Mouse (Mus musculus): ENCODE results near the gene Macf1. TPM values are rescaled to one million over a fixed set of nuclear protein-coding genes. Genes with fewer than 3 reads are reported as not detected.

The Macf1 gene
- polyA plus RNA-seq, 1 experiment = 251 TPM

GRCm38 (mm10) chr4:123397643-123398434 lies 286.3 kb downstream of the Macf1 start:
- Histone ChIP-seq H3K4me1 (ENCODE audit: control insufficient read depth, insufficient read depth, low read length) (no peaks in the 10 kb centered on the region), H3K9ac (ENCODE audit: low read depth, poor library complexity, severe bottlenecking) (no peak overlapping the region), H3K4me3 (ENCODE audit: low read depth, low read length) (no peak overlapping the region), H3K36me3 (ENCODE audit: control insufficient read depth, insufficient read depth, low read length, poor library complexity, severe bottlenecking) (peaks cover 22% of the 10 kb centered on the region), H3K27ac (ENCODE audit: insufficient read depth, low read length) (no peak overlapping the region), H3K9me3 (replicated peaks; ENCODE audit: control insufficient read depth, insufficient read depth, low read length, poor library complexity, severe bottlenecking) (no peaks in the 10 kb centered on the region), H3K27me3 (ENCODE audit: control insufficient read depth, insufficient read depth, low read length, poor library complexity, severe bottlenecking) (no peaks in the 10 kb centered on the region)
- TF ChIP-seq EP300 (IDR thresholded peaks at IDR 0.05; ENCODE audit: insufficient read depth, low read depth, low read length) = no peak
- no peak for TF ChIP-seq POLR2A (IDR thresholded peaks at IDR 0.05; ENCODE audit: insufficient read depth, low read length)
- TF ChIP-seq CTCF (IDR thresholded peaks at IDR 0.05; ENCODE audit: low read depth, low read length) = no peak

GRCm38 (mm10) chr4:123397049-123397448 lies 287.1 kb downstream of the Macf1 start:
- Histone ChIP-seq H3K4me1 (ENCODE audit: control insufficient read depth, insufficient read depth, low read length) (no peaks in the 10 kb centered on the region), H3K27ac (ENCODE audit: insufficient read depth, low read length) (no peak overlapping the region), H3K4me3 (ENCODE audit: low read depth, low read length) (no peak overlapping the region), H3K9ac (ENCODE audit: low read depth, poor library complexity, severe bottlenecking) (no peak overlapping the region), H3K36me3 (ENCODE audit: control insufficient read depth, insufficient read depth, low read length, poor library complexity, severe bottlenecking) (peaks cover 22% of the 10 kb centered on the region), H3K9me3 (replicated peaks; ENCODE audit: control insufficient read depth, insufficient read depth, low read length, poor library complexity, severe bottlenecking) (no peaks in the 10 kb centered on the region), H3K27me3 (ENCODE audit: control insufficient read depth, insufficient read depth, low read length, poor library complexity, severe bottlenecking) (no peaks in the 10 kb centered on the region)
- TF ChIP-seq CTCF (IDR thresholded peaks at IDR 0.05; ENCODE audit: low read depth, low read length) (no peak), EP300 (IDR thresholded peaks at IDR 0.05; ENCODE audit: insufficient read depth, low read depth, low read length) (no peak), POLR2A (IDR thresholded peaks at IDR 0.05; ENCODE audit: insufficient read depth, low read length) (no peak)

GRCm38 (mm10) chr4:123395435-123396000 lies 288.6 kb downstream of the Macf1 start:
- no peaks in the 10 kb centered on the region for H3K4me1 ChIP-seq (ENCODE audit: control insufficient read depth, insufficient read depth, low read length)
- H3K36me3 ChIP-seq (ENCODE audit: control insufficient read depth, insufficient read depth, low read length, poor library complexity, severe bottlenecking) = peaks cover 22% of the 10 kb centered on the region
- H3K9ac ChIP-seq (ENCODE audit: low read depth, poor library complexity, severe bottlenecking) = no peak overlapping the region
- TF ChIP-seq EP300 (IDR thresholded peaks at IDR 0.05; ENCODE audit: insufficient read depth, low read depth, low read length) (no peak), CTCF (IDR thresholded peaks at IDR 0.05; ENCODE audit: low read depth, low read length) (peak; percentile 16)
- H3K27me3 ChIP-seq (ENCODE audit: control insufficient read depth, insufficient read depth, low read length, poor library complexity, severe bottlenecking) = no peaks in the 10 kb centered on the region
- no peaks in the 10 kb centered on the region for H3K9me3 ChIP-seq (replicated peaks; ENCODE audit: control insufficient read depth, insufficient read depth, low read length, poor library complexity, severe bottlenecking)
- H3K27ac ChIP-seq (ENCODE audit: insufficient read depth, low read length) = no peak overlapping the region
- H3K4me3 ChIP-seq (ENCODE audit: low read depth, low read length) = no peak overlapping the region

GRCm38 (mm10) chr4:123394878-123395277 lies 289.3 kb downstream of the Macf1 start:
- Histone ChIP-seq H3K36me3 (ENCODE audit: control insufficient read depth, insufficient read depth, low read length, poor library complexity, severe bottlenecking) (peaks cover 22% of the 10 kb centered on the region), H3K9ac (ENCODE audit: low read depth, poor library complexity, severe bottlenecking) (no peak overlapping the region), H3K27me3 (ENCODE audit: control insufficient read depth, insufficient read depth, low read length, poor library complexity, severe bottlenecking) (no peaks in the 10 kb centered on the region), H3K4me1 (ENCODE audit: control insufficient read depth, insufficient read depth, low read length) (no peaks in the 10 kb centered on the region), H3K4me3 (ENCODE audit: low read depth, low read length) (no peak overlapping the region), H3K27ac (ENCODE audit: insufficient read depth, low read length) (no peak overlapping the region), H3K9me3 (replicated peaks; ENCODE audit: control insufficient read depth, insufficient read depth, low read length, poor library complexity, severe bottlenecking) (no peaks in the 10 kb centered on the region)
- TF ChIP-seq EP300 (IDR thresholded peaks at IDR 0.05; ENCODE audit: insufficient read depth, low read depth, low read length) (no peak), CTCF (IDR thresholded peaks at IDR 0.05; ENCODE audit: low read depth, low read length) (no peak), POLR2A (IDR thresholded peaks at IDR 0.05; ENCODE audit: insufficient read depth, low read length) (no peak)

GRCm38 (mm10) chr4:123394269-123394668 lies 289.9 kb downstream of the Macf1 start:
- Histone ChIP-seq H3K4me3 (ENCODE audit: low read depth, low read length) (no peak overlapping the region), H3K36me3 (ENCODE audit: control insufficient read depth, insufficient read depth, low read length, poor library complexity, severe bottlenecking) (peaks cover 22% of the 10 kb centered on the region), H3K27me3 (ENCODE audit: control insufficient read depth, insufficient read depth, low read length, poor library complexity, severe bottlenecking) (no peaks in the 10 kb centered on the region), H3K9ac (ENCODE audit: low read depth, poor library complexity, severe bottlenecking) (no peak overlapping the region), H3K27ac (ENCODE audit: insufficient read depth, low read length) (no peak overlapping the region), H3K4me1 (ENCODE audit: control insufficient read depth, insufficient read depth, low read length) (no peaks in the 10 kb centered on the region), H3K9me3 (replicated peaks; ENCODE audit: control insufficient read depth, insufficient read depth, low read length, poor library complexity, severe bottlenecking) (no peaks in the 10 kb centered on the region)
- no peak for TF ChIP-seq POLR2A (IDR thresholded peaks at IDR 0.05; ENCODE audit: insufficient read depth, low read length)
- no peak for TF ChIP-seq EP300 (IDR thresholded peaks at IDR 0.05; ENCODE audit: insufficient read depth, low read depth, low read length)
- TF ChIP-seq CTCF (IDR thresholded peaks at IDR 0.05; ENCODE audit: low read depth, low read length) = no peak

- Histone ChIP-seq H3K4me3 (ENCODE audit: low read depth, low read length) (no peak overlapping the region), H3K4me1 (ENCODE audit: control insufficient read depth, insufficient read depth, low read length) (no peaks in the 10 kb centered on the region), H3K27me3 (ENCODE audit: control insufficient read depth, insufficient read depth, low read length, poor library complexity, severe bottlenecking) (no peaks in the 10 kb centered on the region), H3K9me3 (replicated peaks; ENCODE audit: control insufficient read depth, insufficient read depth, low read length, poor library complexity, severe bottlenecking) (no peaks in the 10 kb centered on the region), H3K9ac (ENCODE audit: low read depth, poor library complexity, severe bottlenecking) (no peak overlapping the region), H3K27ac (ENCODE audit: insufficient read depth, low read length) (no peak overlapping the region), H3K36me3 (ENCODE audit: control insufficient read depth, insufficient read depth, low read length, poor library complexity, severe bottlenecking) (peaks cover 20% of the 10 kb centered on the region)
- TF ChIP-seq CTCF (IDR thresholded peaks at IDR 0.05; ENCODE audit: low read depth, low read length) (no peak), POLR2A (IDR thresholded peaks at IDR 0.05; ENCODE audit: insufficient read depth, low read length) (no peak), EP300 (IDR thresholded peaks at IDR 0.05; ENCODE audit: insufficient read depth, low read depth, low read length) (no peak)
These were observed 291.2 kb downstream of the Macf1 start for GRCm38 (mm10) chr4:123393004-123393403.

Measured in ES-Bruce4 (cell line).